Mouse (Mus musculus): ENCODE measurements around the gene Vmn1r45. TPM values are rescaled to one million over a fixed set of nuclear protein-coding genes. Genes with fewer than 3 reads are reported as not detected.

Gene Vmn1r45
- polyA plus RNA-seq, 1 experiment from 2014 or later, result not detected

Other genes starting within 250 kb of the Vmn1r45 start
- gene Vmn1r40, start 233.1 kb downstream of the Vmn1r45 start, polyA plus RNA-seq (2014; fragmentation: Nextera tagmentation; extraction: Ambion mirVana), result not detected in 2 replicates
- gene Vmn1r41, start 199.8 kb downstream of the Vmn1r45 start, polyA plus RNA-seq (2014; fragmentation: Nextera tagmentation; extraction: Ambion mirVana), result not detected in 2 replicates
- gene Vmn1r42, start 64.2 kb downstream of the Vmn1r45 start, polyA plus RNA-seq (2014; fragmentation: Nextera tagmentation; extraction: Ambion mirVana), result not detected in 2 replicates
- gene Vmn1r43, start 64.2 kb downstream of the Vmn1r45 start, polyA plus RNA-seq (2014; fragmentation: Nextera tagmentation; extraction: Ambion mirVana), result not detected in 2 replicates
- not detected in 2 replicates for gene Vmn1r44, start 56.9 kb downstream of the Vmn1r45 start, polyA plus RNA-seq (2014; fragmentation: Nextera tagmentation; extraction: Ambion mirVana)
- gene Vmn1r46, start 28.7 kb upstream of the Vmn1r45 start, polyA plus RNA-seq (2014; fragmentation: Nextera tagmentation; extraction: Ambion mirVana), result not detected in 2 replicates
- gene Vmn1r47, start 75.5 kb upstream of the Vmn1r45 start, polyA plus RNA-seq (2014; fragmentation: Nextera tagmentation; extraction: Ambion mirVana), result not detected in 2 replicates
- not detected in 2 replicates for gene Vmn1r48, start 96.2 kb upstream of the Vmn1r45 start, polyA plus RNA-seq (2014; fragmentation: Nextera tagmentation; extraction: Ambion mirVana)
- not detected in 2 replicates for gene Vmn1r49, start 137.9 kb upstream of the Vmn1r45 start, polyA plus RNA-seq (2014; fragmentation: Nextera tagmentation; extraction: Ambion mirVana)
- not detected in 2 replicates for gene Vmn1r50, start 160.8 kb upstream of the Vmn1r45 start, polyA plus RNA-seq (2014; fragmentation: Nextera tagmentation; extraction: Ambion mirVana)
- gene Vmn1r51, start 182.0 kb upstream of the Vmn1r45 start, polyA plus RNA-seq (2014; fragmentation: Nextera tagmentation; extraction: Ambion mirVana), result not detected in 2 replicates
- not detected in 2 replicates for gene Vmn1r52, start 234.2 kb upstream of the Vmn1r45 start, polyA plus RNA-seq (2014; fragmentation: Nextera tagmentation; extraction: Ambion mirVana)